Mouse (Mus musculus) sigmoid colon, adult 10 weeks (tissue): ENCODE results near the gene Acsm1. TPM values are rescaled to one million over a fixed set of nuclear protein-coding genes. Genes with fewer than 3 reads are reported as not detected.

Source experiments
- polyA plus RNA-seq: library from polyadenylated mRNA; stranded (reverse); fragments of 350-450 nt; fragmentation: Illumina TruSeq; extraction: RNeasy Lipid Tissue Mini Kit (QIAGEN cat#74804); gene quantifications from one replicate; pipeline ENCODE4 v1.2.3, GENCODE M21; 2014; ENCODE audit warnings: low read depth, low replicate concordance

The Acsm1 gene
- polyA plus RNA-seq, result not detected

GRCm38 (mm10) chr7:119606664-119607076 lies at the start of gene Acsm1:
TSS of gene Acsm1 (plus strand) at chr7:119607026.

DNA sequence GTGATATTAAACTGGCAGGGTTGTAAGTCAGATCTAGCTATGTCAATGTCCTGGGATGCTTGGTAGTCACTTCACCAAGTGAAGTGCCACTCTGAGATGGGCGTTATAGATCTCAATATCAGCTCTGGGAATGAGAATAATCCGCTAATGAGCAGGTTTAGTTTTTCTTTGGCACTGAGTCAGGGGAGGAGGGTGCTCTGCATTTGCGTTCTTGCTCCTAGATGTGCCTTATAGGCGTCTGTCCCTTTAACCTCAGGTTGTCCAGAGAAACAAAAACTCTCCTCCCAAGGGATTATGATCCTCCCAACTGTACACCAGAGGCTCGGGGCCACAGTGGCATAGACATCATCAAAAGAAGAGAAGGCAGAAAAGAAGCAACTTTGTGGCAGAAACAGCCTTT lies 82.9 kb downstream of the Acsm1 start, which contains the start of gene Acsm4:
Acsm4 (plus strand) TSS at position 301 of the 400 bp plus-strand sequence.

Other genes starting within 250 kb of the Acsm1 start
- 1.8 TPM for gene Gp2, start 147.7 kb upstream of the Acsm1 start, polyA plus RNA-seq
- not detected for gene Umod, start 127.7 kb upstream of the Acsm1 start, polyA plus RNA-seq
- gene Acsm5, start 87.6 kb upstream of the Acsm1 start, polyA plus RNA-seq, result not detected
- not detected for gene Pdilt, start 83.5 kb upstream of the Acsm1 start, polyA plus RNA-seq
- gene Acsm2, start 52.7 kb upstream of the Acsm1 start, polyA plus RNA-seq, result not detected
- gene Acsm4, start 83.0 kb downstream of the Acsm1 start, polyA plus RNA-seq, result not detected
- 43.9 TPM for gene Thumpd1, start 113.8 kb downstream of the Acsm1 start, polyA plus RNA-seq
- gene Acsm3, start 153.9 kb downstream of the Acsm1 start, polyA plus RNA-seq, result 591 TPM
- 27.8 TPM for gene Rexo5, start 187.0 kb downstream of the Acsm1 start, polyA plus RNA-seq
- 19.6 TPM for gene Eri2, start 187.0 kb downstream of the Acsm1 start, polyA plus RNA-seq